Mouse (Mus musculus): ENCODE measurements around the gene Gimap7.
"Not testable (repeated sequence)": the region's sequence is repeated elsewhere in the genome, so short reads cannot be mapped to it uniquely, and the experiment has no call there.

Gene Gimap7

DNA sequence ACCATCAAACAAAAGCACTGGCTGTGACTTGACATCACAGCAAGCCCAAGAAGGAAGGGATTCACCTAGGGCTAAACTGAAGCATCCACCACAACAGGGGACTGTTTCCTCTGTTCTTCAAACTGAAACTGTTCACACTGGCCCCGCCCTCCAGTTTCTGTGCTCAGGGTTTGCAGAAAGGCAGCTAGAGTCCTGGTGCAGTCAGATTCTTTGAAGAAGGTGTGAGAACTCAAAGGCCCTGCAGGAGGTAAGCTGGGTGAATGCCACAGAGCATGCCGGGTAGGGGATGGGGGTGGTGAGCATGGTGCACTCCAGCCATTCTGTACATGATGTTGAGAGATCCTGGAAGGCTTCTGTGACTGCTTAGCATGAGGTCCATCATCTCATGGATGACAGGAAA is at the start of gene Gimap7, which contains the start of gene Gm28053:
Gimap7 (plus strand) TSS at position 167 of the 400 bp plus-strand sequence.
Gm28053 (plus strand) TSS at position 153 of the 400 bp plus-strand sequence.
- no peak for DNase-seq (ENCODE audit: low spot score)

GRCm38 (mm10) chr6:48669446-48669969 is 48.9 kb upstream of the Gimap7 start:
- no peak for DNase-seq (ENCODE audit: low spot score)

- DNase-seq (ENCODE audit: low spot score): no peak
Measured at GRCm38 (mm10) chr6:48674291-48675058, 43.9 kb upstream of the Gimap7 start.

DNA sequence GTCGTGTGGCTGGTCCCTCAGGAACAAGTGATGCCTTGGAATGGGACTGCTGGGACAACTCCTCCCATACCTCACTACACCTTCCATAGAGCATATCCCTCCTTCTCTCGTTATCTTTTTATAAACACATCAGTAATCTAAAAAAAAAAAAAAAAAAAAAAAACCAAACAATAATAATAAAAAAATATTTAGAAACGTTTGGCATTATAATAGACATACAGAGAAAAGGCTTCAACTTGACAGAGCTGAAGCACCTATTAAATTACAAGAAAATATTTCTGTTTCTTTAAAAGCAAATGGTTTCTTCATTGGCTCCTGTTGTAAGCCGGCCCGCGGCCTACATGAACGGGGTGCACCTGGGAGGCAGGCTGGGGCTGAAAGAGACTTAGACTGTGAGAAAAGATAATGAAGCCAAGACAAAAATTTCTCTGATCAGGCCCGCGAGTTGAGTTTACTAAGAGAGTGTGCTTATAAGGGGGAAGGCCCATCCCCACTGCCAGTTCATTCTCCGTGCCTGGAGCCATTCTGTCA is 43.0 kb upstream of the Gimap7 start:
- DNase-seq (ENCODE audit: low spot score): no peak

- DNase-seq (ENCODE audit: low spot score): no peak
Measured at GRCm38 (mm10) chr6:48675931-48676859, 42.2 kb upstream of the Gimap7 start, which contains the start of gene Gimap9. Gimap9 (plus strand) TSS chr6:48676129.

- DNase-seq (ENCODE audit: low spot score): no peak
Measured at GRCm38 (mm10) chr6:48676860-48677415, 41.5 kb upstream of the Gimap7 start.

DNA sequence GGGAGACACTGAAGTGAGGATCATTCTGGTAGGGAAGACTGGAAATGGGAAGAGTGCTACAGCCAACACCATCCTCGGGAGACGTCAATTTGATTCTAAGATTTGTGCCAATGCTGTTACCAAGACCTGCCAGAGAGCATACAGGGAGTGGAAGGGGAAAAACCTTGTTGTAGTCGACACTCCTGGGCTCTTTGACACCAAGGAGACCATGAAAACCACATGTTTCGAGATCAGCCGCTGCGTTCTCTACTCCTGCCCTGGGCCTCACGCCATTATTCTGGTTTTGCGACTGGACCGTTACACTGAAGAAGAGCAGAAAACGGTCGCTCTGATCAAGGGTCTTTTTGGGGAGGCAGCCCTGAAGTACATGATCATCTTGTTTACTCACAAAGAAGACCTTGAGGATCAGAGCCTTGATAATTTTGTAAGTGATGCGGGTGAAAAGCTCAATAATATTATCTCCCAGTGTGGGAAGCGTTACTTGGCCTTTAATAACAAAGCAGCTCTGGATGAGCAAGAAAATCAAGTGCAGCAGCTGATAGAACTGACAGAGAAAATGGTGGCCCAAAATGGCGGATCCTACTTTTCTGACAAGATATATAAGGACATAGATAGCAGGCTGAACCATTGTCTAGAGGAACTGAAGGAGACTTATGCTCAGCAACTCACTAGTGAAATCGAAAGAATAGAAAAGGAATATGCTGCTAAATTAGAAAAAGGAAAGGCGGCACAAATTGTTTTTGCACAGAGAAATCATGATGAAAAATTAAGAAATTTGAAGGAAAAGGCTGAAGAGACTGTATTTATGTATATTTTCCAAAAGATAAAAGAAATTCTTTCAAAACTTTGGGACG is 40.7 kb upstream of the Gimap7 start:
- DNase-seq (ENCODE audit: low spot score): no peak

DNA sequence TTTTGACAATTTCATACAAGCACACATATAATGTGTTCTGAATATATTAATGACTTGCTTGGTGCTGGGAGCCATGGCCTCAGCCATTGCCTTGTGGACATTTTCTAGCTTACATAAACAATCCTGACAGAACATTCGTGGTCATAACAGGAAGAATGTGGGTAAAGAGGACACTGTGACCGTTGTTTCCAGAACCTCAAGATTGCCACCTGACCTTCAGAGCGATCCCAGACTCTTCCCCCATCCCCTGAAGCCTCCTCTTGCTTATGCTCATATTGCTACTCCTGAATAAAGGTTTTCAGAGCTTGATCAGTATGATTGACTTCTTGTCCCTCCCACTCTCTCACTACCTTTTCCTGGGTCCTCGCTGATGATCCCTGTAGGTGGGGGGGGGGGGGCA is 40.0 kb upstream of the Gimap7 start:
- no peak for DNase-seq (ENCODE audit: low spot score)

- no peak for DNase-seq (ENCODE audit: low spot score)
Measured at GRCm38 (mm10) chr6:48679701-48680100, 38.7 kb upstream of the Gimap7 start.

- no peak for DNase-seq (ENCODE audit: low spot score)
Measured at GRCm38 (mm10) chr6:48680421-48680820, 38.0 kb upstream of the Gimap7 start.

DNA sequence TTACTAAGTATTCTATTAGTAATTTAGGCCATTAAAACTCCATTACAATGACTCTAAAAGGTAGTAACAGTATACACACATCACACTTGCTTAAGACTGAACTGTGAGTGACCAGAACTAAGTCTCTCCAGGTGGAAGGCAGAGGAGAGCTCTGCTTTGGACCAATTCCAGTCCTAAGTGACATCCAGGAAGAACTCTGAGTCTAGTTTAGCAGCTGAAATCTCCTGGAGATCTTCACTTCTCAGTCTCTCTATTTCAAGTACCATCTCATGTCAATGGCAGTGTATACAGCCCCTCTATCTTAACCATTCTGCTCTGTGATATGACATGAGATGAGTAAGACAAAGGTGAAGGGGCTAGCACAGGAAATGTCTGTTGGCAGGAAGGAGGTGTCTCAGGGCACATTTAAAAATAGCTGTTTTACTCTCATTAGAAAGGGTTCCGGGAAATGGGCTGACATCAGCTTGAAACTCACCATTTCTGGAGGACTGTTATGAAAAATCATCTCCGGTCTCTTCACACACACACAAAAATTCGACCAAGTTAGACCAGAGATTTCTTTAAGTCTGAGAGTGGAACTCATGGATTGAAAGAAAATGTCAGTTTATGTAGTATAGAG is 36.8 kb upstream of the Gimap7 start:
- DNase-seq (ENCODE audit: low spot score): no peak

DNA sequence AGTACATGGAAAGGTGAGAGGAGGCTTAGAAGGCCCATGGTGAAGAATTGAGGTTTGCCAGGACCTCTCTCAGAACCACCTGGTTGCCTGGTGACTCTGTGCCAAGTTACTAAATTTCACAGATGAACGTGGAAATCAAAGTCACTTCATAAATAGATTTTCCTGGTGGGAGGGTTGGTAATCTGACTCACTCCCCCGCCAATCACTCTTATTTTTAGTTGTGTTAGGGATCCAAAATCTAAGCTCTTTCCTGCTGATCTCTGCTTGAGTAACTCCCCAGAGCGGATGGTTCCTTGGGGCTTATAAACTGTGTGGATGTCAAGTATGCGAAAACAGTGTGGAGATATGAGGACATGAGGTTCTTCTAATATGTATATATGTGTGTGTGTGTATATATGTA is 36.1 kb upstream of the Gimap7 start:
- no peak for DNase-seq (ENCODE audit: low spot score)

- DNase-seq (ENCODE audit: low spot score): not testable (repeated sequence)
Measured at GRCm38 (mm10) chr6:48683263-48683821, 35.1 kb upstream of the Gimap7 start.

- no peak for DNase-seq (ENCODE audit: low spot score)
Measured at GRCm38 (mm10) chr6:48684319-48684718, 34.1 kb upstream of the Gimap7 start, which contains the start of gene Gimap4. Gimap4 (plus strand) TSS chr6:48684549.

DNA sequence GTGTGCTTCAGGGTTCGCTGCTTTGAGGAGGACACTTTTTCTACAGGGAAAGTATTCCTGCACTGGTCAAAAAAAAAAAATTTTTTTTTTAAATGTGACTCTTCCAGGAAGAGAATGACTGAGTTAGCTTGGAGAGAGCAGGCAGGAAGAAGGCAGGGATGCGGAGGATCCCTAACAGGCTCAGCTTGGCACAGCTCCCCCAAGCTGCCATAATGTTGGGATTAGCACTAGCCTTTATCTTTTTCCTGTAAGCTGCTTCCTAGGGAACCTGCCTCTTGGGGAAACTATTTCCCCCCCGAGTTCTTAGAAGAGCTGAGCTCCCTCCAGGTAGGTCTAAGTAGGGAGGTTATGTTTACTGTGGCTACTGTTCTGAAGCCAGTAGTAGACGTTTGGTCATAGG is 33.6 kb upstream of the Gimap7 start:
- DNase-seq (ENCODE audit: low spot score): no peak

DNA sequence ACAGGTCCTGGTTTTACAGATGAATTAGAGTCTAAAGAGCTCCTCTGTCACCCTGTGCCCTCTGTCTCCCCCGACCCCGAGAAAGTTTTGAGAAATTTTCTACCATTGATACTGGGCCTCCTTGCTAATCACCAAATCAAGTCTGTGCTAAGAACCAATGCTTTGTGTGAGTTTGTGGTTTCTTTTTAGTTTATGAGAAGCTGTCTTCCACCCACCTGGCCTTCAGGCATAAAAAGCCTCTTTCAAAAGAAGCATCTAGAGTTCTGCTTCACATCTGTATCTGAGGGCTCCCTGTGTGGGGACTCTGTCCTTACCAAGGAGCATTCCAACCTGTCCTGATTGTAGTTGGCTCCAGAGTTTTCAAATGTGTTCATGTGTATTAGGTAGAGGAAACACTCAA is 33.2 kb upstream of the Gimap7 start:
- DNase-seq (ENCODE audit: low spot score): no peak

DNA sequence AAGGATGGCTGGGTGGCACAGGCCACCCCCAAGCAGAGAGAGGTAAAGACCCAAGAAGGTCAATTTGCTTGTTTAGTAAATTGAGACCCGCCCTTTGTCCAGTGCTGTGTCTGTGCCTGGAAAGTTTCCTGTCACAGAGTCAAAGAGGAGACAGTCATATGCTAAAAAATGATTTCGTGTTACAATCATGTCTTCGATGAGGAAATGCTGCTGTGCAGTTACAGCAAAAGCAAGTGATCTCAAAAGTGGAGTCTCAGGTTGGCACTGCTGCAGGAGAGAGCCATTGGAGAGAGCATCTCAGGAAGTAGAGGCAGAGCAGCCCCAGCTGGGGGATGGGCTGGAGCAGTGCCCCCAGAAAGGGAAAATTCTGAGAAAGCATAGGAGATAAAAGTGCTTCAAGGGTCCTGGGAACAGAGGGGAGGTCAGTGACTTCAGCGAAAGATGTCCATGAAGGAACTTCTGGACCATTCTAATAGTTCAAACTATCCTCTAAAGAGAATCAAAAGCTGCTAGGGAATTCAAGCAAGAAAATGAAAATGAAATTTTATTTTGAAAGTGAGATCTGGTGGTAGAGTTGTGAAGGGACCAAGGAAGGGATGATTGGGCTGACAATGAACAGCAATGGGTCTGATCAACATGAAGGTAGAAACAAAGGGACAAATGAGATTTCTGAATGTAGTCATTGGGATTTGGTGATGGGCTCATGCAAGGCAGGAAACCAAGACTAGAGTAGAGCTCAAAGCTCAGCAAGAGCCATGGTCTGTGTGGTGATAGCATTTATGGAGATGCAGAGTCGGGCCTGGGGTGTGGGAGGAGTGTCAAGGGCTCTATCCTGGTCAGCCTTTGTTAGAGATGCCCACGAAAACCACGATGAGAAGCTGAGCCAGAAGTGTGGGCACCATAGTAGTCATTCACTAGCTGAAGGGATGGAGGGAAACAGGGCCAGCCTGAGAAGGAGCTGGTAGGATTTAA is 32.4 kb upstream of the Gimap7 start:
- no peak for DNase-seq (ENCODE audit: low spot score)

DNA sequence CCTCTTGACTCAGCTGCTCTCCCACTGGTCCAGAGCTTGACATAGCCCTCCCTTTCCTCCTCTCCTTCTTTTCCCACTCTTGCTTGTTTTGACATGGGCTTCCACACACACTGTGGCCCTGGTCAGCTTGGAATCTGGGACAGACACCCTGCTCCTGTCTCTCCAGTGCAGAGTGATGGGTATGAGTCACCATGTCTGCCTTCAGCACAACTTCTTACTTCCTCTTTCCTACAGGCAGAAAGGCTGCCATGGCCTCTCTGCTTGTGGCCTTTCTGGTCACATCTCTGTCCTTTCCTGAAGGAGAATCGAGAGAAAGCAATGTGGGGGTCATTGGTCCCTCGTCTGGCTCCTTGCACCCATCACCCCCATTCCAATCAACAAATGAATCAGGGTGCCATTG is 31.3 kb upstream of the Gimap7 start:
- no peak for DNase-seq (ENCODE audit: low spot score)

- no peak for DNase-seq (ENCODE audit: low spot score)
Measured at GRCm38 (mm10) chr6:48689320-48689719, 29.1 kb upstream of the Gimap7 start.
